8 mouse cellular contexts compared by ENCODE assay signal in genomic region chr6:114969213-114970120, GRCm38 (mm10). TPM values are rescaled to one million over a fixed set of nuclear protein-coding genes. Genes with fewer than 3 reads are reported as not detected.
DNase-seq lines count a peak whose midpoint lies in the region; ATAC-seq and TF ChIP-seq lines count a peak whose summit lies in the region.

TSS of gene Vgll4 (minus strand) at chr6:114969994.

- ATAC-seq in activated CD4-positive, CD25-positive, alpha-beta regulatory T cell, adult 4 months = peak; percentile 27
- peak; percentile 33 for ATAC-seq in common myeloid progenitor, adult 5-6 weeks (replicated peaks; ENCODE audit: low read depth, poor library complexity, severe bottlenecking)
- peak; percentile 78 for ATAC-seq in hindbrain, postnatal 0 days
- peak; percentile 76 for ATAC-seq in megakaryocyte, adult 5-6 weeks (ENCODE audit: poor library complexity, severe bottlenecking)

- DNase-seq in gastrocnemius, postnatal 10 days = peak; percentile 62
- DNase-seq in hindbrain, postnatal 0 days (ENCODE audit: low spot score) = peak; percentile 88
- peak; percentile 61 for DNase-seq in left cerebral cortex, adult 8-10 months (ENCODE audit: low spot score in 2 of 2)
- DNase-seq in right cerebral cortex, postnatal 10 days (ENCODE audit: low spot score in 2 of 2) = peak; percentile 87 to 88
- no peak for DNase-seq in adipocyte (ENCODE audit: low spot score)

- peak within 1 kb of the TSS; percentile 64 for H3K9ac ChIP-seq in hindbrain, postnatal 0 days (replicated peaks; ENCODE audit: low read length)

- no peaks in the 10 kb centered on the region for H3K27me3 ChIP-seq in hindbrain, postnatal 0 days (ENCODE audit: insufficient read depth, low read length)

- under 1% methylated on average over 77 of the region's 79 CpGs for WGBS in hindbrain, postnatal 0 days

- TF ChIP-seq CTCF in hindbrain, postnatal 0 days (IDR thresholded peaks at IDR 0.05; ENCODE audit: low read depth) = peak; percentile 43

- peak within 1 kb of the TSS; percentile 66 for H3K4me3 ChIP-seq in hindbrain, postnatal 0 days (ENCODE audit: low read length)

- H3K4me2 ChIP-seq in hindbrain, postnatal 0 days (ENCODE audit: low read depth, low read length) = peak within 1 kb of the TSS; percentile 96

- H3K4me1 ChIP-seq in hindbrain, postnatal 0 days (ENCODE audit: insufficient read depth, low read length) = no peaks in the 10 kb centered on the region

- H3K9me3 ChIP-seq in hindbrain, postnatal 0 days (ENCODE audit: low read length) = no peaks in the 10 kb centered on the region

- H3K27ac ChIP-seq in hindbrain, postnatal 0 days = peak within 1 kb of the TSS; percentile 75

- no peaks in the 10 kb centered on the region for H3K36me3 ChIP-seq in hindbrain, postnatal 0 days (ENCODE audit: insufficient read depth, low read length)

RNA-seq across cellular contexts. Expression of gene Vgll4, which starts in this region (rescaled TPM):
- polyA plus RNA-seq in activated CD4-positive, CD25-positive, alpha-beta regulatory T cell, adult 4 months (2017; shearing (Covaris generic)) = 100 to 1,000 TPM in 1 of 2 experiments, 10 to 100 TPM in 1; 95.8 to 109 TPM
- 39.9 and 40.6 TPM in 2 replicates for total RNA-seq in common myeloid progenitor, adult 5-6 weeks (2017)
- total RNA-seq in gastrocnemius, postnatal 10 days (2021) = 10 to 100 TPM; 23.5 to 31.8 TPM
- total RNA-seq in hindbrain, postnatal 0 days (2014; rRNA removed) = 85.4 and 88.5 TPM in 2 replicates
- 49.4 and 53.2 TPM in 2 replicates for polyA plus RNA-seq in hindbrain, postnatal 0 days (2015; fragmentation: Nextera tagmentation; extraction: Ambion mirVana)
- 10 to 100 TPM; 59.0 to 76.6 (median 62.4) TPM for total RNA-seq in left cerebral cortex, adult 8-10 months (2022)
- 9.4 and 9.7 TPM in 2 replicates for total RNA-seq in megakaryocyte, adult 5-6 weeks (2015)
- total RNA-seq in megakaryocyte, adult 5-6 weeks (2017) = 26.4 and 29.7 TPM in 2 replicates

Comparison
In these comparisons a context has a peak if more than half of its experiments do, and no peak if none do; other contexts are left out.
1. ATAC-seq: peak in every context shown above with its lines; median percentile 78 in hindbrain, postnatal 0 days; 76 in megakaryocyte, adult 5-6 weeks; 33 in common myeloid progenitor, adult 5-6 weeks; 27 in activated CD4-positive, CD25-positive, alpha-beta regulatory T cell, adult 4 months.